Mouse (Mus musculus) heart, embryonic 15.5 days (tissue): ENCODE results near the gene Nup93. TPM values are rescaled to one million over a fixed set of nuclear protein-coding genes. Genes with fewer than 3 reads are reported as not detected.
A peak's percentile ranks its signal among the peaks of the same experiment; 100 is the strongest.

Source experiments
- ATAC-seq: fragments of 200-750 bp; cut with Nextera tagmentation; replicated peaks from 2 replicates; pipeline ENCODE4 v1.8.0; 2017; ENCODE audit warnings: low read depth, moderate TSS enrichment; ENCODE audit not compliant: insufficient number of reproducible peaks, insufficient read depth, low FRiP score
- H3K27ac ChIP-seq: fragments of 300-500 bp; sonication (generic); 2 replicates; pipeline ENCODE4 v1.5.1; 2015; ENCODE audit warnings: mild to moderate bottlenecking, inconsistent platforms
- H3K27me3 ChIP-seq: fragments of 300-500 bp; sonication (generic); 2 replicates; pipeline ENCODE4 v1.6.1; 2015; ENCODE audit warnings: inconsistent platforms
- H3K36me3 ChIP-seq: fragments of 300-500 bp; sonication (generic); 2 replicates; pipeline ENCODE4 v1.6.1; 2015; ENCODE audit warnings: mild to moderate bottlenecking, inconsistent platforms
- H3K4me1 ChIP-seq: fragments of 300-500 bp; sonication (generic); replicated peaks from 2 replicates; pipeline ENCODE4 v1.6.1; 2015; ENCODE audit warnings: inconsistent platforms
- H3K4me2 ChIP-seq: fragments of 300-500 bp; sonication (generic); 2 replicates; pipeline ENCODE4 v1.6.1; 2015; ENCODE audit warnings: inconsistent platforms, mild to moderate bottlenecking, moderate library complexity
- H3K4me3 ChIP-seq: fragments of 300-500 bp; sonication (generic); 2 replicates; pipeline ENCODE4 v1.5.1; 2015; ENCODE audit warnings: mild to moderate bottlenecking, inconsistent platforms
- H3K9ac ChIP-seq: fragments of 300-500 bp; sonication (generic); 2 replicates; pipeline ENCODE4 v1.6.1; 2015; ENCODE audit warnings: mild to moderate bottlenecking, inconsistent platforms
- H3K9me3 ChIP-seq: fragments of 300-500 bp; sonication (generic); replicated peaks from 2 replicates; pipeline ENCODE4 v1.6.1; 2016; ENCODE audit warnings: inconsistent platforms
- WGBS: fragments of 180-500 bp; shearing (Covaris S2); methylation state at CpG from one replicate; pipeline ENCODE4 v1.1.7; 2015; ENCODE audit warnings: mixed read lengths; 5-methylcytosine and 5-hydroxymethylcytosine counted together
- polyA plus RNA-seq: library from polyadenylated mRNA; unstranded; fragments of >200 nt; fragmentation: Nextera tagmentation; extraction: Ambion mirVana; gene quantifications from 2 replicates; pipeline ENCODE4 v1.2.1, GENCODE M21; 2015

The Nup93 gene
- polyA plus RNA-seq, 1 experiment from 2014 or later = 51.6 TPM

DNA sequence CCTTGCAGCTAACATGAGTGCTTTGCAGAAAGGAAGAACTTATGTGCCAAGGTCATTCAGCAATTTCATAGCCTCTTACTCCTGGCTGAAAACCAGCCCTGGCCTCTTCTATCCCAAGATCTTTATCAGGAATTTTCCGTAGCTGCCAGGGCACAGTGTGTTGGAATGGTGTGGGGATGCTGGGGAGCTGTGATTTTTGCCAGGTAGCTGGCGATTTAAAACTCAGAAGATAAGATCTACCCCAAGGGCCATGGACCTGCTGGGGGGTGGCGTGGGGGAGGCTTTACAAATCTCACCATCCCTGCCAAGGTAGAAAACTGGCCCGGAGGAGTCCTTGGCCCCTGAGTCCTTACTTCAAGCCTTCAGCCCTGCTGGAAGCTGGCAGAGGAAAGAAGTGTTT lies 111.7 kb downstream of the Nup93 start:
- H3K36me3 ChIP-seq = no peaks in the 10 kb centered on the region
- 0 out of 2 replicates have a peak, but pooled peaks cover 6% of the 10 kb centered on the region for H3K4me1 ChIP-seq
- WGBS = 41% methylated on average over 4 of the region's 4 CpGs
- no peak for ATAC-seq
- no peak overlapping the region for H3K4me3 ChIP-seq
- H3K4me2 ChIP-seq = no peak overlapping the region
- H3K27ac ChIP-seq = no peak overlapping the region
- peaks cover 12% of the 10 kb centered on the region; the same call in 1 of the 2 replicates for H3K27me3 ChIP-seq
- H3K9me3 ChIP-seq = no peaks in the 10 kb centered on the region
- no peak overlapping the region for H3K9ac ChIP-seq

DNA sequence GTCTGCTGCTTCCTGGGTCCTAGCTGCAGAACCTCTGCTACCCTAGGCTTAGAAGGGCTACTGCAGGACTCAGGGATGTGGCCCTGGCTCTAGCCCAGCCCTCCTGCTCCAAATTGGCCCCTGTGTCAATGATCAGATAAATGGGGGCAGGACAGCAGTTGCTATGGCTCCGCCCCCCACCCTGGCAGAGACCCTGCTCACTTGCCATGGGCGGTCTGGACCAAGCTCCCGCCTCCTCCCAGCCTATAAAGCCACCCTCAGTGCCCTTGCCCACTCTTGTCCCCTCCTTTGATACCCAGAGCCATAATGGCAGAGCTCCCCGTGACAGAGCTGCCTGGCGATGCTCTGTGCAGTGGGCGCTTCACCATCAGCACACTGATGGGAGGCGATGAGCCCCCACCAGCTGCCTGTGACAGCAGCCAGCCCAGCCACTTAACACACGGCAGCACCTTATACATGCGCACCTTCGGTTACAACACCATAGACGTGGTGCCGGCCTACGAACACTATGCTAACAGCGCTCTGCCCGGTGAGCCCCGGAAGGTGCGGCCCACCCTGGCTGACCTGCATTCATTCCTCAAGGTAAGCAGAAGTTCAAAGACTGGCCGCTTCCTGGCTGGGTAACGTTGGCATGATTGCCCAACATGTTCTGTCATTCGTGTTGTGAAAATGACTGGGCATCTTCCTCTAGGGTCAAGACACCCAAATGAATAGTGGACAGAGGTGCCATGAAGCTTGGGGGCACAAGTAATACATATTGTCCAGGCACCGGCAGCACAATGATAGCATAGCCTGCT lies 114.8 kb downstream of the Nup93 start, which contains the start of gene Slc12a3:
Gene Slc12a3, plus strand, starts transcription at position 270 of the 797 bp plus-strand sequence.
- no peaks in the 10 kb centered on the region for H3K36me3 ChIP-seq
- 75% methylated on average over 21 of the region's 21 CpGs for WGBS
- no peak within 1 kb of the TSS for H3K4me3 ChIP-seq
- no peak for ATAC-seq
- H3K9ac ChIP-seq = no peak within 1 kb of the TSS
- H3K27me3 ChIP-seq = peaks cover 19% of the 10 kb centered on the region; the same call in 1 of the 2 replicates
- no peak within 1 kb of the TSS for H3K4me2 ChIP-seq
- H3K4me1 ChIP-seq = 0 out of 2 replicates have a peak, but pooled peaks cover 6% of the 10 kb centered on the region
- H3K9me3 ChIP-seq = no peaks in the 10 kb centered on the region
- no peak within 1 kb of the TSS for H3K27ac ChIP-seq

DNA sequence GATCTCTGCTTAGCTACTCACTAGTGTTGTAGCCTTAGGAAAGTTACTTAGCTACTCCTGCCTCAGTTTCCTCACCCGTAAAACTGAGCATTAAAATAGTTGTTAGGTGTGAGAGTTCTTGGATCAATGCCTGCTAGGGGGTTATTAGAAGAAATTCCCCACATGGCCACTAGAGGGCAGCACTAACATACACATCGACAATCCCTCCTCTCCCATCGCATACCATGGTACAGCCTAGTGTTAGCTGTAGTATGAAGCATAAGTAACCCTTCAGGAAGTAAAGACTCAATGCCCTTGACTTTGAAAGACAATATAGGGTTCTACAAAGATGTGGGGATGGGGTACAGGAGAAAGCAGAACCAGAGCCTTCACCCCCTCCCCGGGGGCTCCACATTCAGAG lies 116.4 kb downstream of the Nup93 start:
- WGBS = 28% methylated on average over 4 of the region's 4 CpGs
- H3K27me3 ChIP-seq = peaks cover 19% of the 10 kb centered on the region; the same call in 1 of the 2 replicates
- 0 out of 2 replicates have a peak, but pooled peaks cover 4% of the 10 kb centered on the region for H3K4me1 ChIP-seq
- no peak overlapping the region for H3K27ac ChIP-seq
- no peak for ATAC-seq
- H3K36me3 ChIP-seq = no peaks in the 10 kb centered on the region
- H3K4me3 ChIP-seq = no peak overlapping the region
- no peak overlapping the region for H3K4me2 ChIP-seq
- H3K9me3 ChIP-seq = no peaks in the 10 kb centered on the region
- no peak overlapping the region for H3K9ac ChIP-seq

DNA sequence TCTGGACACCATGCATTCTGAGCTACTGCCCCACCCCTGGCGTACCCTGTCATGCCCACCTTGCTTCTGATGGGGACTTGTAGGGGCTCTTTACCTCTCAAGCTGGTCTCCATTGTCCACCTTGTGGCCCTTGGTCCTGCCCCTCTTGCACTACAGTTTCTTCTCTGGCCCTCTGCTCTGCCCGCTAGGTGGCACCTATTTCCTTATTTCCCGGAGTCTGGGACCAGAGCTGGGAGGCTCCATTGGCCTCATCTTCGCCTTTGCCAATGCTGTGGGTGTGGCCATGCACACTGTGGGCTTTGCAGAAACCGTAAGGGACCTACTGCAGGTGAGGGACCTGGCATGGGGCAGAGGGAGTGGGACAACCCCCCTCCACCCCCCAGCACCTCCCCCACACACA lies 119.0 kb downstream of the Nup93 start:
- Histone ChIP-seq H3K36me3 (no peaks in the 10 kb centered on the region), H3K27me3 (peaks cover 16% of the 10 kb centered on the region; the same call in 1 of the 2 replicates), H3K9ac (no peak overlapping the region), H3K4me3 (no peak overlapping the region), H3K4me1 (no peaks in the 10 kb centered on the region), H3K9me3 (no peaks in the 10 kb centered on the region), H3K27ac (no peak overlapping the region), H3K4me2 (no peak overlapping the region)
- ATAC-seq = no peak
- 46% methylated on average over 5 of the region's 5 CpGs for WGBS

DNA sequence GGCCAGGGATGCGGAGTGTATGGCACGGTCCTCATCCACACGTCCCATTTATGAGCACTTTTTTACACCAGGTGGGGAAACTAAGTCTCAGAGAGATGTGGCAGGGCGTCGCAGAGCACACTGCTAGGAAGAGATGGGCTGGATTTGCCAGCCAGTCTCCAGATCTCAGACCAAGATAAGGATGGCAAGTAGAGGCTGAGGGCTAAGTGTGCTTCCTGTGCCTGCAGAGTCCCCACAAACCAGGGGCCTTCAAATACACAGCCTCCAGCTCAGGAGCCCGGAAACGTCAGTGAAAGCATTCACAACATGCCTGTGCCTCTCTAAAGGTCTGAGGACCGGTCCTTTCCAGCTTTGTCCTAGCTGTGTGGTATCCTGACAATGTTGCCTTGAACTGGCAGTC lies 123.2 kb downstream of the Nup93 start:
- no peak overlapping the region for H3K27ac ChIP-seq
- no peaks in the 10 kb centered on the region for H3K9me3 ChIP-seq
- H3K27me3 ChIP-seq = no peaks in the 10 kb centered on the region
- H3K4me3 ChIP-seq = no peak overlapping the region
- no peaks in the 10 kb centered on the region for H3K4me1 ChIP-seq
- WGBS = 66% methylated on average over 8 of the region's 8 CpGs
- H3K4me2 ChIP-seq = no peak overlapping the region
- ATAC-seq = no peak
- no peaks in the 10 kb centered on the region for H3K36me3 ChIP-seq
- H3K9ac ChIP-seq = no peak overlapping the region

DNA sequence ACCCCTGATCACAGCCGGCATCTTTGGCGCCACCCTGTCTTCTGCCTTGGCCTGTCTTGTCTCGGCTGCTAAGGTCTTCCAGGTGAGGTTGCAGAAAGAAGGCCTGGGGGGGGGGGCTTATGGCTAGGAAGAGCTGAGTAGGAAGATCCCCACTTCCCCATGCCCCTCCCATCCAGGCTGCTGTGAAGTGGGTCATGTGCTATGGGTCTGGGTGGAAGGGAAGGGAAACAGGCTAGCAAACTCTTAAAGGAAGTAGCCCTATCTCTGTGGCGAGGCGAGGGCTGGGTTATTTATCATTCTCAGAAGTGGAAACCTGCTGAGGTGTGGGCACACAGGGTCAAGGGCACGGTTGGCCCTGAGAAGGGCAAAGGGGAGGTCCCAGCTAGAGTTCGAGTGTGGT lies 126.4 kb downstream of the Nup93 start:
- Histone ChIP-seq H3K36me3 (no peaks in the 10 kb centered on the region), H3K9ac (no peak overlapping the region), H3K9me3 (no peaks in the 10 kb centered on the region), H3K4me1 (peaks cover 2% of the 10 kb centered on the region; the same call in 1 of the 2 replicates), H3K27me3 (no peaks in the 10 kb centered on the region), H3K4me2 (no peak overlapping the region), H3K4me3 (no peak overlapping the region), H3K27ac (no peak overlapping the region)
- 66% methylated on average over 7 of the region's 7 CpGs for WGBS
- no peak for ATAC-seq

DNA sequence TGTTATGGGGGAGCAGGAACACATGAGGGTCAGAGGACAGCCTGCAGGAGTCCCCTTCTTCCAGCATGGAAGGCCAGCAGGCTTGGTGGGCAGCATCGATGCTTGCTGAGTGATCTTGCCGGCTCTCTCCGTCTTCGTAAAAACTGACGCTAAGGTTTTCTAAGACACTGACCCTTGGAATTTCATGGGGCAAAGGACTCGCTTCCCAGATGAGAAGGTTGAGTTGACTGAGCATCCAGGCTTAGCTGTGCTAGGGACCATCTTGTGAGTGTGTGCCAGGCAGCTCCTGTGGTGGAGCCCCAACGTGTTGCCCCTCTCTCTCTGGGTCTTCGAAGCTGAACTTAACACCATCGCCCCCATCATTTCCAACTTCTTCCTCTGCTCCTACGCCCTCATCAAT lies 128.3 kb downstream of the Nup93 start:
- H3K27me3 ChIP-seq = no peaks in the 10 kb centered on the region
- H3K27ac ChIP-seq = no peak overlapping the region
- no peak overlapping the region for H3K4me2 ChIP-seq
- H3K36me3 ChIP-seq = no peaks in the 10 kb centered on the region
- H3K4me3 ChIP-seq = no peak overlapping the region
- 84% methylated on average over 10 of the region's 10 CpGs for WGBS
- ATAC-seq = no peak
- no peaks in the 10 kb centered on the region for H3K9me3 ChIP-seq
- H3K4me1 ChIP-seq = peaks cover 2% of the 10 kb centered on the region; the same call in 1 of the 2 replicates
- no peak overlapping the region for H3K9ac ChIP-seq

DNA sequence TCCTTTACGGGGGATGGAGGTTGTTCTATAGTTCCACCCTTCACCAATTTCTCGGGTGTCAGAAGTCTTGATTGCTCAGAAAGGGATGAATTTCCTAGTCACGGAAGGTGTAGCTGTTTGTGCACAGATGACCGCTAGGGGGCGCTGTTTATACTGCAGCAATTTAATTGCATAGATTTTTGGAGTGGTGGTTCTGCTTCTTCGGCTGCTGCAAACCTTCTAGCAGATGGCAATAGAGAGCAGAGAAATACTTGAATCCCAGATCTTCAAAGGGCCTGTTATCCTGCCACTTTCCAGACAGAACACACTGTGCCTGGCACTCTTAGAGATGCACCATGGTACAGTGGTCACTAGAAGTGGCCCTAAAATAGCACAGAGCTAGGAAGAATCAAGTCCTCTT lies 128.9 kb downstream of the Nup93 start:
- Histone ChIP-seq H3K27ac (no peak overlapping the region), H3K9me3 (no peaks in the 10 kb centered on the region), H3K4me1 (peaks cover 5% of the 10 kb centered on the region), H3K27me3 (no peaks in the 10 kb centered on the region), H3K4me3 (no peak overlapping the region), H3K9ac (no peak overlapping the region), H3K4me2 (no peak overlapping the region), H3K36me3 (no peaks in the 10 kb centered on the region)
- WGBS = 11% methylated on average over 6 of the region's 6 CpGs
- ATAC-seq = no peak

DNA sequence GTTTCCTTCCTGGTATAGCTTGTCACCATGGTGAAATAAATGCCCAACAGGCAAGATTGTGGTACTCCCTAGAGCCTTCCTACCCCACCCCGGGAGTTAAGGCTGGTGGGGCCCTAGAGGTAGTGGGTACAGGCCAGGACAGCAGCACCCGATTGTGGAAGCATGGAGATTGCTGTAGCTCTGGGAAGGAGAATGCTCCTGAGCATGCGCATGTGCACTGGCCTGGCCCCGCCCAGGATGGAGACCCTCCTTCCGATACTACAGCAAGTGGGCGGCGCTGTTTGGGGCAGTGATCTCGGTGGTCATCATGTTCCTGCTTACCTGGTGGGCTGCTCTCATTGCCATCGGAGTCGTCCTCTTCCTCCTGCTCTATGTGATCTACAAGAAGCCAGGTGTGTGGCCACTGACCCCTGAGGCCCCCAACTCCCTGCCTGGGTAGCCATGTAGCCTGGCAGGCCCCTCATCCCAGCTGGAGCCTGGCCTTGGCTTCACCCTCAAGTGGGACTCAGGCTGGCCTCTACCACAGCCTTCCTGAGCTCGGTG lies 129.5 kb downstream of the Nup93 start:
- 77% methylated on average over 11 of the region's 11 CpGs for WGBS
- Histone ChIP-seq H3K9ac (no peak overlapping the region), H3K36me3 (no peaks in the 10 kb centered on the region), H3K9me3 (no peaks in the 10 kb centered on the region), H3K4me2 (no peak overlapping the region), H3K27ac (no peak overlapping the region), H3K27me3 (no peaks in the 10 kb centered on the region), H3K4me1 (peaks cover 9% of the 10 kb centered on the region), H3K4me3 (no peak overlapping the region)
- ATAC-seq = no peak

DNA sequence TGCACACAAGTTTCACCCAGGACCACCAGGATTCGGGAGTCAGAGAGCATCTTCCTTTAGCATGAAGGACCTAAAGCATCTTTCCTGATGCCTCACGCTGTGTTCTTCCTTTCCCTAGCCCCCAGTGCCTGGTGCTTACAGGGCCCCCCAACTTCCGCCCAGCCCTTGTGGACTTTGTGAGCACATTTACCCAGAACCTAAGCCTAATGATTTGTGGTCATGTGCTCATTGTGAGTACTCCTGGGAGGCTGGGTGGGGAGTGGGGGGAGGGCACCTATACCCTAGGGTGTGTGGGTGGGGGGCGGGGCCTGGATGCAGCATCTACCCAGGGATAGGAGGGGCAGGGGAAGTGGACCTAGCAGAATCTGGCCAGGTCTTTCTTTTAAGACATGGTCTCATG lies 131.3 kb downstream of the Nup93 start:
- no peak for ATAC-seq
- Histone ChIP-seq H3K27ac (no peak overlapping the region), H3K4me1 (peaks cover 9% of the 10 kb centered on the region), H3K4me3 (no peak overlapping the region), H3K9ac (no peak overlapping the region), H3K36me3 (no peaks in the 10 kb centered on the region), H3K4me2 (no peak overlapping the region), H3K9me3 (no peaks in the 10 kb centered on the region), H3K27me3 (no peaks in the 10 kb centered on the region)
- WGBS = 80% methylated on average over 4 of the region's 4 CpGs

DNA sequence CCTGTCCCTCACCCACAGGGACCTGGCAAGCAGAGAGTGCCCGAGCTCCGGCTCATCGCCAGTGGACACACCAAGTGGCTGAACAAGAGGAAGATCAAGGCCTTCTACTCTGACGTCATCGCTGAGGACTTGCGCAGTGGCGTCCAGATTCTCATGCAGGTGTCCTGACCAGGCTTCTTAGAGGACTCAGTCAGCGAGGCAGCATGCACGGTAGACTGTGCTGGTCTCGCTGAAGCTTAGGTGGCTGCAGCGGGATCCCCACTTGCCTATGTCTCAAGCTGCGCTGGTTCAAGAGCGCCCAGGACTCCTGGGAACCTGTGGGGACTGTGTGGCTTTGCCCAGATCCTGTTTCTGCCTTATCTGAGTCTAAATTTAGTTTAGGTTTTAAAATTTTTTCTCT lies 131.9 kb downstream of the Nup93 start:
- H3K27me3 ChIP-seq = no peaks in the 10 kb centered on the region
- no peak for ATAC-seq
- H3K9me3 ChIP-seq = no peaks in the 10 kb centered on the region
- peaks cover 9% of the 10 kb centered on the region for H3K4me1 ChIP-seq
- H3K36me3 ChIP-seq = no peaks in the 10 kb centered on the region
- no peak overlapping the region for H3K9ac ChIP-seq
- WGBS = 88% methylated on average over 13 of the region's 13 CpGs
- no peak overlapping the region for H3K27ac ChIP-seq
- H3K4me2 ChIP-seq = no peak overlapping the region
- H3K4me3 ChIP-seq = no peak overlapping the region

DNA sequence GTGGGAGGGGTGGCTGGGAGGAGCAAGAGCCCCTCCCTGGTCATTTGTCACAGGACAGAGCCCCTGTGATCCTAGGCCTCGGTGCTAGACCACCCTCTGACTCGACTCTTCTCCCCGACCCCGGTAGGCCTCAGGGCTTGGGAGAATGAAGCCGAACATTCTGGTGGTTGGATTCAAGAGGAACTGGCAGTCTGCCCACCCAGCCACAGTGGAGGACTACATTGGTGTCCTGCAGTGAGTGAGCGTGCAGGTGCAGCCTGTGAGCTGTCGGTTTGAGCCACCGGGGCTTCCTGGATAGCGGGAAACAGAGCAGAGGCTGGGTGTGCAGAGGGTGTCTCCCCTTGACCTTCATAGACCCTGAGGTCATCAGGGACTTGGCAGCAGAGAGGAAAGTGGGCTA lies 134.1 kb downstream of the Nup93 start:
- Histone ChIP-seq H3K36me3 (no peaks in the 10 kb centered on the region), H3K4me3 (no peak overlapping the region), H3K27me3 (no peaks in the 10 kb centered on the region), H3K9ac (no peak overlapping the region), H3K4me1 (peaks cover 7% of the 10 kb centered on the region), H3K27ac (no peak overlapping the region), H3K9me3 (no peaks in the 10 kb centered on the region), H3K4me2 (no peak overlapping the region)
- 43% methylated on average over 9 of the region's 9 CpGs for WGBS
- ATAC-seq = 0 out of 2 replicates have a peak, but pooled peaks have one; percentile 23
